Comparison of ENCODE assay signal across 7 mouse cellular contexts in the genomic region with DNA sequence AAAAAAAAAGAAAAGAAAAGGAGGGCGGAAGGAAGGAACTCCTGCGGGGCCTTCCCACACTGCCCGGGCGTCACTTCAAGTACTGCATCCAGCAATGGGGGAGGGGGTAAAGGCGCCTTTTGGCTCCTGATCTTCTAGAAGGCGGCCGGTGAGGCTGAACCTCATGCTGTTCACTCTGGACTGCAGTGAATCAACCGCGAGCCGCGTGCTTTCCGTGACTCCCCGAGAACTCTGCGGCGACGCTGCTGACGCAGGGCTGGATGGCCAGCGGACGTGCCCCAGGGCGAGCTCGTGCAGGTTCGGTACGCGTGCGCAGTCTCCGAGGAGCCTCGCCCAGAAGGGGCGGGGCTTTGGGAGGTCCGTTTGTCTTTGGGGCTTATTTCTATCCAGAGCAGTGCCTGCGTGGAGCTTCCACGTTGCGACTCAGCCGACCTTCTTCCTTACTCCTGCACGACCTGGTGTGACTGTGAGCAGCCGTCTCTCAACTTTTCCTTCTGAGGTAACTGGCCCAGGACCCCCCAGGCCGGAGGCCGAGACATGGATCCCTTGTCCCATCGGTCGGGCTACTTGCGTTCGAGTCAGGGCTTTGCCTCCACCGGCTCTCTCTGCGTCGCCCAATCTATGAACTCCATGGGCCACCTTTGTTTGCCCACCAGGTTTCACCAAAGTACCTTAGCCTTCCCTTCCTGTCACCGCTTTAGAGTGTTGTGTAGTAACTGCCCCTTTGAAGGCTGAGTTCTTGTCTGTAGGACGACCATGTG. TPM values are rescaled to one million over a fixed set of nuclear protein-coding genes. Genes with fewer than 3 reads are reported as not detected.
DNase-seq lines count a peak whose midpoint lies in the region; ATAC-seq lines count a peak whose summit lies in the region.

A gene (plus strand): TSS at position 177 of the 761 bp plus-strand sequence.

- peak within 1 kb of the TSS; percentile 81 for H3K4me3 ChIP-seq in embryonic facial prominence, embryonic 10.5 days
- peak within 1 kb of the TSS; percentile 76 for H3K4me3 ChIP-seq in limb, embryonic 10.5 days
- peak within 1 kb of the TSS; percentile 55 for H3K4me3 ChIP-seq in midbrain, embryonic 13.5 days (replicated peaks)

- H3K9ac ChIP-seq in midbrain, embryonic 13.5 days (replicated peaks): peak within 1 kb of the TSS; percentile 59

- H3K27ac ChIP-seq in embryonic facial prominence, embryonic 10.5 days (replicated peaks): peak within 1 kb of the TSS; percentile 93
- peak within 1 kb of the TSS; percentile 90 for H3K27ac ChIP-seq in limb, embryonic 10.5 days
- H3K27ac ChIP-seq in midbrain, embryonic 13.5 days: no peak within 1 kb of the TSS

- peak; percentile 93 for DNase-seq in adrenal gland, postnatal 10 days
- peak; percentile 96 for DNase-seq in embryonic facial prominence, embryonic 10.5 days (ENCODE audit: low spot score)
- peak; percentile 91 for DNase-seq in kidney, adult 11 months
- peak; percentile 96 for DNase-seq in limb, embryonic 10.5 days (ENCODE audit: low spot score)
- peak; percentile 91 for DNase-seq in spleen, adult 12 weeks (ENCODE audit: low spot score)

- under 1% methylated on average over 46 of the region's 46 CpGs for WGBS in embryonic facial prominence, embryonic 10.5 days
- under 1% methylated on average over 46 of the region's 46 CpGs for WGBS in limb, embryonic 10.5 days
- WGBS in midbrain, embryonic 13.5 days: under 1% methylated on average over 46 of the region's 46 CpGs

- H3K4me2 ChIP-seq in midbrain, embryonic 13.5 days (replicated peaks): peak within 1 kb of the TSS; percentile 59

- ATAC-seq in granulocyte monocyte progenitor cell, adult 5-6 weeks (replicated peaks; ENCODE audit: poor library complexity, severe bottlenecking): peak; percentile 98
- ATAC-seq in midbrain, embryonic 13.5 days: peak; percentile 97

- peaks cover 5% of the 10 kb centered on the region; the same call in 1 of the 2 replicates for H3K27me3 ChIP-seq in embryonic facial prominence, embryonic 10.5 days (replicated peaks; ENCODE audit: low read depth, poor library complexity, severe bottlenecking)
- H3K27me3 ChIP-seq in limb, embryonic 10.5 days (ENCODE audit: low read depth, poor library complexity, severe bottlenecking): no peaks in the 10 kb centered on the region
- H3K27me3 ChIP-seq in midbrain, embryonic 13.5 days: no peaks in the 10 kb centered on the region

- H3K36me3 ChIP-seq in embryonic facial prominence, embryonic 10.5 days (replicated peaks): peaks cover 19% of the 10 kb centered on the region
- peaks cover 25% of the 10 kb centered on the region for H3K36me3 ChIP-seq in limb, embryonic 10.5 days
- H3K36me3 ChIP-seq in midbrain, embryonic 13.5 days: peaks cover 8% of the 10 kb centered on the region

- no peaks in the 10 kb centered on the region for H3K9me3 ChIP-seq in embryonic facial prominence, embryonic 10.5 days
- H3K9me3 ChIP-seq in limb, embryonic 10.5 days (replicated peaks): no peaks in the 10 kb centered on the region
- H3K9me3 ChIP-seq in midbrain, embryonic 13.5 days: no peaks in the 10 kb centered on the region

- peaks cover 28% of the 10 kb centered on the region for H3K4me1 ChIP-seq in embryonic facial prominence, embryonic 10.5 days
- peaks cover 19% of the 10 kb centered on the region for H3K4me1 ChIP-seq in limb, embryonic 10.5 days
- H3K4me1 ChIP-seq in midbrain, embryonic 13.5 days (replicated peaks): peaks cover 29% of the 10 kb centered on the region

RNA-seq across cellular contexts. Expression of the gene that starts here (rescaled TPM):
- total RNA-seq in adrenal gland, postnatal 10 days (2021): 10 to 100 TPM in 1 of 2 experiments, 1 to 10 TPM in 1; 9.5 to 14.1 TPM
- polyA plus RNA-seq in embryonic facial prominence, embryonic 10.5 days (2016; fragmentation: Nextera tagmentation; extraction: Ambion mirVana): 35.3 and 39.9 TPM in 2 replicates
- 14.0 and 15.5 TPM in 2 replicates for total RNA-seq in granulocyte monocyte progenitor cell, adult 5-6 weeks (2014; fragmentation: Nextera tagmentation)
- total RNA-seq in granulocyte monocyte progenitor cell, adult 5-6 weeks (2017): 9.7 and 17.7 TPM in 2 replicates
- 42.7 and 45.2 TPM in 2 replicates for polyA plus RNA-seq in limb, embryonic 10.5 days (2016; fragmentation: Nextera tagmentation; extraction: Ambion mirVana)
- 34.5 and 36.7 TPM in 2 replicates for polyA plus RNA-seq in midbrain, embryonic 13.5 days (2015; fragmentation: Nextera tagmentation; extraction: Ambion mirVana)
